Mouse (Mus musculus): Measurements from ENCODE around the gene 1110004F10Rik.

1110004F10Rik gene

GRCm38 (mm10) chr7:116147114-116147513, 107.9 kb downstream of the 1110004F10Rik start:
- no peak for DNase-seq

- DNase-seq: no peak
Measured at GRCm38 (mm10) chr7:116149568-116149967, 110.4 kb downstream of the 1110004F10Rik start.

GRCm38 (mm10) chr7:116153781-116154368, 114.7 kb downstream of the 1110004F10Rik start:
- no peak for DNase-seq

All from kidney, postnatal 25 days (tissue).